Mouse (Mus musculus) lung, postnatal 36 days (tissue): ENCODE measurements around the gene Rfpl4b.
"Not testable (repeated sequence)": the region's sequence is repeated elsewhere in the genome, so short reads cannot be mapped to it uniquely, and the experiment has no call there.

ENCODE experiments used
- DNase-seq: peaks from one replicate; pipeline ENCODE4 v3.0.0; 2022; ENCODE audit warnings: mixed read lengths

The Rfpl4b gene

GRCm38 (mm10) chr10:38821679-38822078 is at the start of gene Rfpl4b:
Gene Rfpl4b, minus strand, starts transcription at chr10:38821779.
- DNase-seq, result no peak

GRCm38 (mm10) chr10:38855186-38855585 is 33.6 kb upstream of the Rfpl4b start:
- DNase-seq, result no peak

- DNase-seq, result not testable (repeated sequence)
Measured at GRCm38 (mm10) chr10:38850006-38850405, 28.4 kb upstream of the Rfpl4b start.

GRCm38 (mm10) chr10:38848884-38849499 is 27.4 kb upstream of the Rfpl4b start:
- DNase-seq, result peak; percentile 72

- DNase-seq, result no peak
Measured at GRCm38 (mm10) chr10:38848231-38848630, 26.7 kb upstream of the Rfpl4b start.

GRCm38 (mm10) chr10:38823741-38824140 is 2.2 kb upstream of the Rfpl4b start:
- DNase-seq, result no peak

- DNase-seq, result peak; percentile 3
Measured at GRCm38 (mm10) chr10:38806056-38806455, 15.5 kb downstream of the Rfpl4b start.

GRCm38 (mm10) chr10:38804047-38804446 is 17.5 kb downstream of the Rfpl4b start:
- DNase-seq, result no peak

- no peak for DNase-seq
Measured at GRCm38 (mm10) chr10:38803304-38803703, 18.3 kb downstream of the Rfpl4b start.

- no peak for DNase-seq
Measured at GRCm38 (mm10) chr10:38788612-38789011, 33.0 kb downstream of the Rfpl4b start.
